Mouse (Mus musculus) stomach, embryonic 15.5 days (tissue): Measurements from ENCODE around the gene Tmem175. TPM values are rescaled to one million over a fixed set of nuclear protein-coding genes. Genes with fewer than 3 reads are reported as not detected.
"Not testable (repeated sequence)": the region's sequence is repeated elsewhere in the genome, so short reads cannot be mapped to it uniquely, and the experiment has no call there.

ENCODE experiments used
- ATAC-seq: fragments of 200-750 bp; cut with Nextera tagmentation; 2 replicates; pipeline ENCODE4 v1.8.0; 2017; ENCODE audit warnings: low read depth, moderate number of reproducible peaks, moderate TSS enrichment; ENCODE audit not compliant: insufficient read depth, low FRiP score
- H3K27ac ChIP-seq: fragments of 300-500 bp; sonication (generic); 2 replicates; pipeline ENCODE4 v1.5.1; 2015; ENCODE audit warnings: mild to moderate bottlenecking, inconsistent platforms
- H3K27me3 ChIP-seq: fragments of 300-500 bp; sonication (generic); replicated peaks from 2 replicates; pipeline ENCODE4 v1.6.1; 2015; ENCODE audit warnings: inconsistent platforms
- H3K36me3 ChIP-seq: fragments of 300-500 bp; sonication (generic); 2 replicates; pipeline ENCODE4 v1.6.1; 2015; ENCODE audit warnings: inconsistent platforms
- H3K4me1 ChIP-seq: fragments of 300-500 bp; sonication (generic); 2 replicates; pipeline ENCODE4 v1.6.1; 2015; ENCODE audit warnings: inconsistent platforms
- H3K4me2 ChIP-seq: fragments of 300-500 bp; sonication (generic); 2 replicates; pipeline ENCODE4 v1.6.1; 2015; ENCODE audit warnings: mild to moderate bottlenecking, inconsistent platforms
- H3K4me3 ChIP-seq: fragments of 300-500 bp; sonication (generic); replicated peaks from 2 replicates; pipeline ENCODE4 v1.5.1; 2015; ENCODE audit warnings: inconsistent platforms
- H3K9ac ChIP-seq: fragments of 300-500 bp; sonication (generic); 2 replicates; pipeline ENCODE4 v1.6.1; 2015; ENCODE audit warnings: inconsistent platforms
- H3K9me3 ChIP-seq: fragments of 300-500 bp; sonication (generic); 2 replicates; pipeline ENCODE4 v1.6.1; 2016; ENCODE audit warnings: inconsistent platforms
- WGBS: fragments of 180-500 bp; shearing (Covaris S2); methylation state at CpG from one replicate; pipeline ENCODE4 v1.1.7; 2015; 5-methylcytosine and 5-hydroxymethylcytosine counted together
- polyA plus RNA-seq: library from polyadenylated mRNA; unstranded; fragments of >200 nt; fragmentation: Nextera tagmentation; extraction: Ambion mirVana; gene quantifications from 2 replicates; pipeline ENCODE4 v1.2.1, GENCODE M21; 2015

Tmem175 gene
- polyA plus RNA-seq = 23.9 and 26.5 TPM in 2 replicates

GRCm38 (mm10) chr5:108629634-108630483 lies at the start of gene Tmem175, which contains the start of gene Gak:
Gene Tmem175 (plus strand): TSS chr5:108629770.
Gene Gak (minus strand): TSS chr5:108629755.
- H3K4me2 ChIP-seq = peak within 1 kb of the TSS; percentile 78
- no peaks in the 10 kb centered on the region for H3K36me3 ChIP-seq
- H3K27me3 ChIP-seq = no peaks in the 10 kb centered on the region
- H3K9me3 ChIP-seq = no peaks in the 10 kb centered on the region
- peak within 1 kb of the TSS; percentile 97 for H3K9ac ChIP-seq
- WGBS = under 1% methylated on average over 58 of the region's 58 CpGs
- peak within 1 kb of the TSS; percentile 87 for H3K27ac ChIP-seq
- H3K4me3 ChIP-seq = peak within 1 kb of the TSS; percentile 96
- H3K4me1 ChIP-seq = 0 out of 2 replicates have a peak, but pooled peaks cover 3% of the 10 kb centered on the region
- peak; percentile 96 for ATAC-seq

GRCm38 (mm10) chr5:108581361-108581891 lies 48.1 kb upstream of the Tmem175 start:
- H3K27me3 ChIP-seq = no peaks in the 10 kb centered on the region
- no peak overlapping the region for H3K9ac ChIP-seq
- no peak overlapping the region for H3K4me3 ChIP-seq
- no peaks in the 10 kb centered on the region for H3K9me3 ChIP-seq
- peaks cover 68% of the 10 kb centered on the region for H3K36me3 ChIP-seq
- ATAC-seq = no peak
- no peaks in the 10 kb centered on the region for H3K4me1 ChIP-seq
- H3K4me2 ChIP-seq = no peak overlapping the region
- no peak overlapping the region for H3K27ac ChIP-seq
- 89% methylated on average over 3 of the region's 3 CpGs for WGBS

GRCm38 (mm10) chr5:108599923-108600322 lies 29.6 kb upstream of the Tmem175 start:
- Histone ChIP-seq H3K27me3 (no peaks in the 10 kb centered on the region), H3K9ac (no peak overlapping the region), H3K9me3 (no peaks in the 10 kb centered on the region), H3K4me3 (no peak overlapping the region), H3K4me2 (no peak overlapping the region), H3K27ac (no peak overlapping the region), H3K36me3 (peaks cover 76% of the 10 kb centered on the region), H3K4me1 (no peaks in the 10 kb centered on the region)
- ATAC-seq = no peak
- WGBS = 66% methylated on average over 1 of the region's 1 CpGs

- H3K9ac ChIP-seq = no peak overlapping the region
- peaks cover 67% of the 10 kb centered on the region for H3K36me3 ChIP-seq
- H3K27me3 ChIP-seq = no peaks in the 10 kb centered on the region
- H3K4me1 ChIP-seq = no peaks in the 10 kb centered on the region
- 91% methylated on average over 9 of the region's 9 CpGs for WGBS
- no peak overlapping the region for H3K4me3 ChIP-seq
- no peak for ATAC-seq
- H3K4me2 ChIP-seq = no peak overlapping the region
- H3K9me3 ChIP-seq = no peaks in the 10 kb centered on the region
- no peak overlapping the region for H3K27ac ChIP-seq
Measured at GRCm38 (mm10) chr5:108602537-108602936, 27.0 kb upstream of the Tmem175 start.

- no peak overlapping the region for H3K4me2 ChIP-seq
- no peak overlapping the region for H3K9ac ChIP-seq
- H3K27ac ChIP-seq = no peak overlapping the region
- peaks cover 63% of the 10 kb centered on the region for H3K36me3 ChIP-seq
- H3K27me3 ChIP-seq = no peaks in the 10 kb centered on the region
- no peak for ATAC-seq
- H3K4me1 ChIP-seq = no peaks in the 10 kb centered on the region
- no peaks in the 10 kb centered on the region for H3K9me3 ChIP-seq
- 100% methylated on average over 1 of the region's 1 CpGs for WGBS
- H3K4me3 ChIP-seq = no peak overlapping the region
Measured at GRCm38 (mm10) chr5:108610426-108610825, 19.1 kb upstream of the Tmem175 start.

- Histone ChIP-seq H3K27ac (no peak overlapping the region), H3K4me3 (no peak overlapping the region), H3K27me3 (no peaks in the 10 kb centered on the region), H3K9me3 (no peaks in the 10 kb centered on the region), H3K36me3 (peaks cover 22% of the 10 kb centered on the region), H3K4me1 (0 out of 2 replicates have a peak, but pooled peaks cover 2% of the 10 kb centered on the region), H3K4me2 (no peak overlapping the region), H3K9ac (no peak overlapping the region)
- WGBS = 78% methylated on average over 2 of the region's 2 CpGs
- no peak for ATAC-seq
Measured at GRCm38 (mm10) chr5:108621870-108622269, 7.7 kb upstream of the Tmem175 start.

- Histone ChIP-seq H3K9ac (no peak overlapping the region), H3K27ac (no peak overlapping the region), H3K9me3 (no peaks in the 10 kb centered on the region), H3K36me3 (peaks cover 18% of the 10 kb centered on the region), H3K27me3 (no peaks in the 10 kb centered on the region), H3K4me3 (no peak overlapping the region), H3K4me1 (0 out of 2 replicates have a peak, but pooled peaks cover 3% of the 10 kb centered on the region), H3K4me2 (no peak overlapping the region)
- ATAC-seq = no peak
- 83% methylated on average over 4 of the region's 4 CpGs for WGBS
Measured at GRCm38 (mm10) chr5:108626050-108626660, 3.4 kb upstream of the Tmem175 start.

- Histone ChIP-seq H3K4me1 (0 out of 2 replicates have a peak, but pooled peaks cover 3% of the 10 kb centered on the region), H3K27ac (peak overlapping the region; percentile 87), H3K4me2 (peak overlapping the region; percentile 78), H3K9ac (peak overlapping the region; percentile 97), H3K36me3 (no peaks in the 10 kb centered on the region), H3K9me3 (no peaks in the 10 kb centered on the region), H3K27me3 (no peaks in the 10 kb centered on the region), H3K4me3 (peak overlapping the region; percentile 96)
- ATAC-seq = peak; percentile 82
- 1% methylated on average over 31 of the region's 32 CpGs for WGBS
Measured at GRCm38 (mm10) chr5:108628891-108629633, 508 bp upstream of the Tmem175 start.

GRCm38 (mm10) chr5:108633676-108634075 lies 4.1 kb downstream of the Tmem175 start:
- H3K9me3 ChIP-seq = no peaks in the 10 kb centered on the region
- no peaks in the 10 kb centered on the region for H3K36me3 ChIP-seq
- H3K27ac ChIP-seq = no peak overlapping the region
- H3K4me3 ChIP-seq = no peak overlapping the region
- no peak overlapping the region for H3K9ac ChIP-seq
- no peak for ATAC-seq
- H3K27me3 ChIP-seq = no peaks in the 10 kb centered on the region
- no peaks in the 10 kb centered on the region for H3K4me1 ChIP-seq
- WGBS = 89% methylated on average over 4 of the region's 4 CpGs
- no peak overlapping the region for H3K4me2 ChIP-seq

- not testable (repeated sequence) for ATAC-seq, H3K27ac ChIP-seq, H3K36me3 ChIP-seq, H3K9ac ChIP-seq, H3K27me3 ChIP-seq, H3K9me3 ChIP-seq, H3K4me2 ChIP-seq, H3K4me1 ChIP-seq, H3K4me3 ChIP-seq
- 77% methylated on average over 3 of the region's 3 CpGs for WGBS
Measured at GRCm38 (mm10) chr5:108634088-108634487, 4.5 kb downstream of the Tmem175 start.

GRCm38 (mm10) chr5:108636172-108636571 lies 6.6 kb downstream of the Tmem175 start:
- no peak for ATAC-seq
- 66% methylated on average over 4 of the region's 4 CpGs for WGBS
- no peak overlapping the region for H3K4me3 ChIP-seq

More at GRCm38 (mm10) chr5:108636172-108636571, 6.6 kb downstream of the Tmem175 start:
- Histone ChIP-seq H3K9me3 (no peaks in the 10 kb centered on the region), H3K4me2 (no peak overlapping the region), H3K27ac (no peak overlapping the region), H3K27me3 (no peaks in the 10 kb centered on the region), H3K4me1 (no peaks in the 10 kb centered on the region), H3K36me3 (peaks cover 7% of the 10 kb centered on the region; the same call in 1 of the 2 replicates), H3K9ac (no peak overlapping the region)
